Mouse (Mus musculus) thymus, adult 18-20 months (tissue): ENCODE results near the gene Homer1.

Experiments used
- DNase-seq, 2 experiments: peaks; one replicate each; pipeline ENCODE4 v3.0.0; 2022; ENCODE audit warnings: mixed read lengths in 2 of 2

Gene Homer1

DNA sequence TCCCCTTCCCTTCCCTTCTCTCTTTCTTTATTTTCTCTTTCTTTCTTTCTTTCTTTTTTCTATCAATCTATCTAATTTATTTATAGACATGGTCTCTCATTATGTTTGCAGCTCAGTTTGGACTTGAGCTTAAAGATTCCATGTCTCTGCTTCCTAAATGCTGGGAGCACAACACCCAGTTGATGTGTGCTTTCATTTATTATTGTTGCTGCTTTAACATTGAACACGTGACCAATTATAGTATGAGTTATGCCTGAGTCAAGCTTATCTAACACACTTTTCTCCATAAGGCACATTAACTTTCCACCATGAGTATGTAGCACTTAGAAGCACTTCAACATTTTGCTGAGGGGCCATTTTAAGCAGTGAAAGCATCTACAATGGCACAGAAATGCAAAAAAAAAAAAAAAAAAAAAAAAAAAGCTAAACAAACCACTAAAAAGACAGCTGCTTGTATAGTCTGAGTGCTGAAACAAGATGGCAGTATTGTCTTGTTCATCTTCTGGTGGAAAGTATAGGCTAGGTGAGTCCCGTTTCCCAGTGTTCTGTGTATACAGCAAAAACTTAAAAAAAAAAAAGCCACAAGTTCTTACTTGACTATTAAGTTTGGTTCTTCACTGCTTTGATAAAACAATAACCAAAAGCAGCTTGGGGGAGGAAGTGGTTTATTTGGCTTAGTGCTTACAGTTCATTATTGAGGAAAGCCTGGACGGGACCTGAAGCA lies 41.3 kb downstream of the Homer1 start:
- DNase-seq, result no peak

DNA sequence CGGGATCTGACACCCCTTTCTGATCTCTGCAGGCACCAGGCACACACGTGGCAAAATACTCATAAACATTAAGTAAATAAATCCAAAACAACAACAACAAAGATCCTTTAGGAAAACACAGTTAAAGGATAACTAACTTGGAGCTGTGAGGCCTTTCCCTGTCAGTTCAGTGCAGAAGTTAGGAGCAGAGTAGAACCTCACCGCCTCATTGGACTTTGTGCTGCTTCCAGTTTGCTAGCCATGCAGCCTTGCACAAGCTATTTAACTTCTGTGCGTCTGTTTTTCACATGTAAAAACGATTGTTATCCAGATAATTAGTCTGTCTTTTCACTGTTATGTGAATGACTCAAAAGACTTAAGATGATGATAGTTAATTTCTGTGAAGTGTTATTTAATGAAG lies 43.2 kb downstream of the Homer1 start:
- DNase-seq, result no peak

DNA sequence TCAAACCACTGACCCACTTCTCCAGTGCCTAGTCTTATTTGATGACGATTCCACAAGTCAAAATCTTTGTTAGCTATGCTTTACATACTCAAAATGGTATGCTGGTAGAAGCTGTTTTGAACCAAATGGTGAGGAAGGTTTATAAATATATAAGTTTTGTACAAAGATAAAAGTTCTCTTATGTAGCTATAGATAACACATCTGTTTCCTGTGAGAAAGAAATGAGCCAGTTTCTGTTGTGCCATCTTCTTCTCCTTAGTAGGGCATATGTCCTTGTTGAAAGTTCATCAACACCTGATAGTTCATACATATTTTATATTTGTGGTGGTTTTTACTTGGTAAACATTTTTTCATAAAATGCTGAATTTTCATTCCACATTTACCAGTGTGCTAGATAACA lies 45.0 kb downstream of the Homer1 start:
- no peak for DNase-seq

DNA sequence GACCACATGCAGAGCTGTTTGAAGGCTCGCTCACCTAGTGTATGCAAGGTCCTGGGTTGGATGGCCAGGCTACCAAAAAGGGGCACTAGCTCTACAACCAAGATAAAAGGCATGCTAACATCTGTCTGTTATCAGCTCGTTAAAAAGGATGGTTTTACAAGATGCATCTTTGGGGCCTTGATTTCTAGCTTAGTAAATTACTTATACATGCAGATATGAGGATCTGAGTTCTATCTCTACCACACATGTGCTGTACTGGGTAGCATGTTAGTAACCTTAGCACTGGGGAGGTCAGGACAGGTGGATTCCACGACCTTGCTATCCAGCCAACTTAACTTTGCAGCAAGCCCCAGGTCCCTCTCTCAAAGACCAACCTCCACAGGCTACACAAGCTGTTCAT lies 46.4 kb downstream of the Homer1 start:
- no peak for DNase-seq

DNA sequence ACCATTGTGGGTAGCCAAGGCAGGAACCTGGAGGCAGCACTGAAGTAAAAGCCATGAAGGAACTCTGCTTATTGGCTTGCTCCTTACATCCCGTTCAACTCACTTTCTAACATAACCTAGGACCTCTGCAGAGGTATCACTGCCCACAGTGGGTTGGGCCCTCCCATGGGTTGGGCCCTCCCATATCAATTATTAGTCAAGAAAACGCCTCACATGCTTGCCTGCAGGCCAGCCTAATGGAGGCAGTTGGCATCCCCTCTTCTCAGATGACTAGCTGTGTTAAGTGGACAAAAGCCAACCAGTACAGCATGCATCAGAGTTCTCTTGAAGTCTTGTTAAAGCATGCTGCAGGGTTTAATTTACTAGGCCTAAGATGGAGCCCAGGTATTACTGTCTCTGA lies 52.6 kb downstream of the Homer1 start:
- DNase-seq, result no peak

DNA sequence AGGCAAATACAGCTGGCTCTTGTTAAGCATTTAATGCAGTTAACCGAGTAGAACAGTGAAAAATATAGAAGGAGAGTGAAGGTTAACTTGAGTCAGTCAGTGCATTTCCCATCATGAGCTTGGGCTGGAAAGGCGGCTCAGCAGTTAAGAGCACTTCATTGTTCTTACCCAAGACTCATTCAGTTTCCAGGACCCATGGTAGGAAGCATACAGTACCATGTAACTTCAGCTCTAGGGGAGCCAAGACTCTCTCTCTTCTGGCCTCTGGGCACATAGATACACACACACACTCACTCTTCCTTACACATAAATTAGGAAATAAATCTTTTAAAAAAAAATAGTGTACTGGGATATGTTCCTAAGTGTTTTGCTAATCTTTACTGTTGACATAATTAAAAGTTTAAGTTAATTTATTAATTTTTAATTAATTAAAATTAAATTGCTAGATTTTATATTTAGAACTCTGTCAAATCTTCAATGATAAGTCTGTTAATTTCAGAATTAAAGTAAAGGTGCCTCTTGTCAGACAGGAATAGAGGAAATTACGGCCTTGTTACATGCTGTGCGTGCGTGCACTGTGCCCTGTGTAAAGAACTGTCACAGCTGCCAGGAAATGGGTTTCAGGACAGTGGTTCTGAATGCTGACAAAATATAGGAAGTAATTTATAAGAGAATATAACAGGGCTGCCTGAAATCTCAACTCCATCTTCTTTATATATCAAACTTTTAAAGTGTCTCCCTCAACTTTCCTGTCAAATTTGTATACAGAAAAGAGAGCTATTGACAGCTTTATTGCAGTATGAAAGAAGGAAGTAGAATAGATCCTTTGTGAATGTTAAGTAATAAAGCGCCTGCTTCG lies 55.2 kb downstream of the Homer1 start:
- DNase-seq, result no peak

DNA sequence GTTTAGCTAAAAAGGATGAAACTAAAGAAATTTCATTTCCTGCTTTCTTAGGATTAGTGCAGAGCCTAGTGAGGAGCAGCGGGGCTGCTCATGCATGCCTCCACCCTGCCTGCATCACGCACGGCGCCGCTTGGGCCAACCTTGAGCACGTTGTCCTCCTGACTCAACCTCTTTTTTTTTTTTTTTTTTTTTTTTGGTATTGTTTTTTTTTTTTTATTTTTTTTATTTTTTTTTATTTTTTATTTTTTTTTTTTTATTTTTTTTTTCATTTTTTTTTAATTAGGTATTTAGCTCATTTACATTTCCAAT lies 55.8 kb downstream of the Homer1 start:
- no peak for DNase-seq

DNA sequence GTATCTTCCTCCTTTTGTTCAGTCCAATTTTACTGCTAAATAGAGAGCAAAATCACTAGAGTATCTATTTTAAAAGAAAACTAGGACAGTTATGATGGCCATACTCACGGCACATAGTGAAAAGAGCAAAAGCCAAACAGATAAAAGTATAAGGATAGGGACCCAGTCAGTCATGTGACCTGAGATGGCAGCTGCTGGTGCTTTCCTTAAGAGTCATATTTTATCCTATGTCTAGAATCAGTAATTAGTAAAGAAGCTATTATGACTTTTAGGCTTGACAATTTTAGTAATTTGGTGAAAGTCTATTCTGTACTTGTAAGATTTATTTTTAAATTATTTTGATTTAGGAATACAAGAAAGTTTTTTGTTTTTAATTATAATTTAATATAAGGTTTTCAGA lies 59.1 kb downstream of the Homer1 start:
- no peak for DNase-seq

DNA sequence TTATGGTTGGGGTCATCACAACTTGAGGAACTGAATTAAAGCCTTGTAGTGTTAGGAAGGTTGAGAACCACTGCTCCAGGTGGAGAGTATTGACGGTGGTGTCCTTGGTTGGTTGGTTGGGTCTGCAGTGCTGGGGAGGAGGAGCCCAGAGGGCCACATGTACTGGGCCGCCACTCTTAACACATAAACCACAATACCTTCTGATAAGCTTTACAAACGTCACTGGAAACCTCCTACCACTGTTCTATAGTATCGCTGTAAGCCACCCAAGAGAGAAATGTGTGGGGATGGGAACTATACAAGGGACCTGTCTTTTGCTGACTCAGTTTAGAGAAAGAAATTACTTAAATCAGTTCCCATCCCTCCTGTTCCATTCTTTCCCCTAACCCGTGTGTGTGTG lies 68.1 kb downstream of the Homer1 start:
- no peak for DNase-seq

DNA sequence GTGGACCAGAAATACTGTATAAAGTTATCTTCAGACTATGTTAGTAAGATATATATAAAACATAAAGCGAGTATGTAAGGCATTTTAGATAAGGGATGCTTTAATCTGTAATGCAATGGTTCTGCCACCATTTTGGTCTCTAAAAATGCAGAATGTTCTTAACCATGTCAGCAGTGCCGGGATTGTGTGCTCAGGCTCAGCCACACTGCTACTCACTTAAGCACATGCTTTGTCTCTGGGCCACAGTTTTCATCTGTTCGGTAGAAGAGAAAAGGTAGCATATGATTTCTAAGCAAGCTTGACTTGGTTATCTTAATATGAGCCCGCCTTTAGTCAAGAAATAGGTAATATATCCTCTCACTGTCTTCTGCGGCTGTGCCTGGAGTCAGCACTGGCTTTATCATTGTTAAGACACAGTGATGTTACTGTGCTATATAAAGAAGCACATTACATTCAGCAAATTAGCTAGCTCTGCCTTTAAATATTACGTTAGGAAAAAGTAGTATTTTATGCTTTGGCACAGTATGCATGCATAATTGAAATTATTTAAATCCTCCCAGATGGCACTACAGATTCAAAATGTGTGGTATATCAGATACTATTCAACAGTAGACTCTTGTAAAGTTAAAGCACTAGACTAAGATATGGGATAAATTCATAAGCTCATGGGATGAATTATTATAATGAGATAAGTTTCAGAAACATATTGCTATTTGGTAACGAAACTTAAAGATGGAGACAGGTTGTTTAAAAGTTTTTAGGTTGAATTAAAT lies 69.6 kb downstream of the Homer1 start:
- no peak for DNase-seq

DNA sequence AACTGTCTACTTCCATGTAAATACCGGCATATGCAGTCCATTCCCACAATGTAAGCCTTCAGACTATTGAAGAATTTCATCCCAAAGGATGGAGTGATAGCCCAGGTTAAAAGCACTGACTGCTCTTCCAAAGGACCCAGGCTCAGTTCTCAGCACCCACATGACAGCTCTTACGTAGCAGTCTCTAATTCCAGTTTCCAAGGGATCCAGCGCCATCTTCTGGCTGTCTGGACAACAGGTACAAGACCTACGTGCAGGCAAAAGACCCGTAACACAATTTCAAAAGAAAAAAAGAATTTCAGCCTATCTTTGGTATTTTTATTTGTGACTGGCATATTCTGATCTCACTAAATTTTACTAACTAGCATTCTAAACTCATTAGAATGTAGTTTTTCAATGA lies 75.0 kb downstream of the Homer1 start:
- no peak for DNase-seq

DNA sequence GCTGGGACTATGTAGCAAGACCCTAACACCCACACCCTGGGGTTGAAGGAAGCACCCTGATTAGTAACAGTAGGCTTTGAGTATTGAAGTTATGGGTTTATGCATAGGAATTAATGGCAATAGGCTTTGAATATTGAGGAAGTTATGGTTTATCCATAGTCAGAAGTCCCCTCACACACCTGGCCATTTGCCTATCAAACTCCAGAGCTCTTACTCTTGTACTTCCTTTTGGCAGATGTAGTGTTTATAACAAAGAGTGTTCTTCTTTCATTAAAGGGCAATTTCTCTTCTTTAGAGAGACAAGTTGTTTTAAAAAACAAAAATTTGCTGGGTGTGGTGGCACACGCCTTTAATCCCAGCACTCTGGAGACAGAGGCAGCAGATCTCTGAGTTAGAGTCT lies 79.1 kb downstream of the Homer1 start:
- no peak for DNase-seq

DNA sequence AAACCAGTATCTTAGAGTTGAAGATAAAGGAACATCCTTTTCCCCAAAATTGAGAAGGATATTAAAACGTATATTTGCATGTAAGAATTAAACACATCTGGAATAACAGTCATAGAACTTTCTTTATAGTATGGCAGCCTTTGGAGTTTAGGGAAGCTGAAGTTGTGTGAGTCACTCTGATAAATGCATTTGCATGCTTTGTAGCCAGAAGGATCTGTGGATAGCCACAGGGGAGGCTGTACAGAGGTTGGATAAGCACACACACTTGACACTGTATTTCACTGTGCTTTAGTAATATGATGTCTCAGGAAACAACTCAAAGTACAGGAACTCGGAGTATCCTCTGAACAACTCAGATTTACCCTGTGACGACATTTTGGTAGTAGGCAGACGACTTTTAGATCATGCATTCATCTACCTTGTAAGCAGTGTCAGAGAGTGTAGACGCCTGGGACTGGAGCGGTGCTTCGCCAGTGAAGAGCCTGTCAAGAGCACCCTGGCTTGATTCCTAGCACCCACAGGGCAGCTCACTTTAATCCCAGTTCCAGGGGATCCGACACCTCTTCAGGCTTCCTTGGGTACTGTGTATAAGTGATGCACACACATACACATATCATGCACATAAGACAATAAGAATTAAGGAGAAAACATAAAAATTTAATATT lies 81.1 kb downstream of the Homer1 start:
- no peak for DNase-seq

DNA sequence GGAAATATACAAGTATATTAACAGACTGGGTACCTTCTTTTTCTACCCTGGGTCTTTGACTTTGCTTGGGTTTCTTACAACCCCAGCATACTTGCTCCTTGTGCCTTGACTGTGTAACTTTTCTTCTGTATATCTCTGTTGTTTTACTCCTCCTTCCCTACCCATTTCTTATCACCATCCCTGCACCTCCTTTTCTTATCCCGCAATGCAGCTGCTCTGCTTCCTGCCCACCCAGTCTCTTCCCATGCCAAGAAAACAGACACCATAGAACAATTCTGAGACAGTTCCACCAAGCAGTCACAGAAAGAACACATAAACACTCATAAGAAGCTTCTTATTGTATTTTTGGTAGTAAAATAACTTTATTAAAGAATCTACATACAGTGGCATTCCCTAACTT lies 81.9 kb downstream of the Homer1 start:
- no peak for DNase-seq

DNA sequence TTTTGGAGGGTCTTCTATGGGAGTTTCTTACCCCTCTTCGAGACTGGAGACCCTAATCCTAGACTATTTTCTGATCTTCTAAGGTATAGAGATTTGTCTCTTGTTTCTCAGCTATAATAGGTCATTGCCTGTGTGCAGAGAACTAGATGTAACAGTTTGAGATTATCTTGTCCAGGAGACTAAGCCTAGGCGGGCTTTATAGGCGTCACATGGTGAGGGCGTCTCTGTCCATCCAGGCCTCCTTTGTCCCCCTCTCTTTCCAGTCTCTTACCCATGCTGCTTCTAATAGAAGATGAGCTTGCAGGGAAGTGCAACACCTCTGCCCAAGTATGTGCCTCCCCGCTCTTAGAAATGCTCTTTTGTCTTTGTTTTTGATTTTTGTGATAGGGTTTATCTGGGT lies 83.7 kb downstream of the Homer1 start:
- no peak for DNase-seq

DNA sequence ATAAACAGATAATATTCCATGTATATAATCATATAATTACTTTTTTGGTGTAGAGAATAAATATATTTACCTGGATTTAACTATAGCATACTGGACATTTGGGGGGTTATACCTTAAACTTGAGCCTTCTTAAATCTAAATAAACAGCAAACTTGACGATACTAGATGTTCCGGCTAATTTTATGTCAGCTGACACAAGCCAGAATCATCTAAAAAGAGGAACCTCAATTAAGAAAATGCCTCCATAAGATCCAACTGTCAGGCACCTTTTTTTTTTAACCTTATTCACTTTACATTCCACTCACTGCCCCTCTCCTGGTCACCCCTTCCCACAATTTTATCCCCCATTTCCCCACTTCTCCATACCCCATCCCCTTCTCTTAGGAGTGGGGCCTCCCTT lies 84.2 kb downstream of the Homer1 start:
- no peak for DNase-seq

DNA sequence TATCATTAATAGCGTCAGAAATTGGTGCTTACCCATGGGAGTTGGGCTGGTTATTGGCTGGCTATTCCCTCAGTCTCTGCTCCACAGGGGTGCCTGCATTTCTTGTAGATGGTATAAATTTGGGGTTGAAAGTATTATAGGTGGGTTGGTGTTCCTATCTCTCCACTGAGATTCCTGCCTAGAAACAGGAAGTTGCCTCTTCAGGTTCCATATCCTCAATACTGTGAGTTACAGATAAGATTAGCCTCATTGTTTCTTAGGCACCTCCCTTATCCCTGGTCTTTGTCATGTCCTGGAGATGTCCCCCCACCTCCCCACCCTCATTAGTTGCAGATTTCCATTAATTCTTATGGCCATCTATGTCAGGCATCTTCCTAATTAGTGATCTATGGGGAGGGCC lies 85.0 kb downstream of the Homer1 start:
- DNase-seq, result no peak

DNA sequence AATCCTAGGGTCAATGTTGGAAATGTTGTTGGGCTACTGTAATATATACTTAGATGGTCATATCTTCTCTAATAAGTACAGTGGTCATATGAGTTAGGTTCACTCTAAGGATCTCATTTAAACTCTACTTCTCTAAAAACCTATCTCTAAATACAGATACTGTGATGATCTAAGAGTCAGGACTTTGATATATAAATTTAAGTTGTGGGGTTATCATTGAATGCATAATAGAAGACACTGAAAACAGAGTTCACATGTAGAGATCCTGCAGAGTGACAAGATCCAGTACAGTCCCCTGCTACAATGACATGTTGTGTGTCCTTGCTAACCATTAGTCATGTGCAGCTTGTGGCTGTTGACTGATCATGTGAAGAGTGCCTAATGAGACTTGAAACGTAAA lies 85.7 kb downstream of the Homer1 start:
- DNase-seq, result no peak

DNA sequence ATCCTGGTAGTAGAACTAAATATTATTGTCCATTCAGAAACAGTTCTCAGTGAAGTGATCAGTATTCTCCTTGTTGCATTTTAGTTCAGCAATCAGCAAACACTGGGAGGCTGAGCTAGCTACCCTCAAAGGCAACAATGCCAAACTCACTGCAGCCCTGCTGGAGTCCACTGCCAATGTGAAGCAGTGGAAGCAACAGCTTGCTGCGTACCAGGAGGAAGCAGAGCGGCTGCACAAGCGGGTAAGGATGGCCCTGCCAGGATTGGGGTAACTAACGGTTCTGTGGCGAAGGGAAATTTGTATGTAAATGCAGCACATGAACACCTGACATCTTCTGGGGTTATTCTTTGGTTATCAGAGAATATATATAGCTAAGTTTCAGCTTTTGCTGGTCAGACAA lies 88.0 kb downstream of the Homer1 start:
- no peak for DNase-seq

DNA sequence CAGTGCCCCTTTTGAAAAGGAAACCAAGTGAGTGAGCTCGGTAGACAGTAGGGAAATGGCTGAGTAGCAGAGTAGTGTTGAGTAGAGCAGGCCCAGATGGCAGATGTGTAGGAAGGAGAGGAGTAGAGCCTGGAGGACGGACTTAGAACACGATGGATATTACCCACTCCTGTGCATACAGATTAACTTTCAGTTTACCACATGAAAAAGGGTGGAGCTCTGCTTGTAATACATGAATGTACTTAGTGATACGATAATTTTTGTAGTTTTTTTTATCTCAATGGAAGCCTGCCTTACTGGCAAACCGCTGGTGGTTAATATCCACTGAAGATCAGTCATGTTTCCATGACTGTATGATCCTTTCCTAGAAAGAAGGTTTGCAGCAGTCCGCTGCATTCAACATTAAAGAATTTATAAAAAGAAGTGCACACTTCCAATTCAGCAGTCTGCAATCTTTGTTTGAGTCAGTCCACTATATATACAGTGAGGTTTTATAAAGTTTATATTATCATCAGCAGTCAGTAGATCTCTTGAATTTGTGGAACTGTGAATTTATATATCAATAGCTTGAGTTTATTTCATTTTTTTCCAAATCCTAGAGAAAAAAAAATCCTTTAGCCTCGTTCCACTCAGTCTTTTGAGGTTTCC lies 89.3 kb downstream of the Homer1 start:
- DNase-seq, result no peak

DNA sequence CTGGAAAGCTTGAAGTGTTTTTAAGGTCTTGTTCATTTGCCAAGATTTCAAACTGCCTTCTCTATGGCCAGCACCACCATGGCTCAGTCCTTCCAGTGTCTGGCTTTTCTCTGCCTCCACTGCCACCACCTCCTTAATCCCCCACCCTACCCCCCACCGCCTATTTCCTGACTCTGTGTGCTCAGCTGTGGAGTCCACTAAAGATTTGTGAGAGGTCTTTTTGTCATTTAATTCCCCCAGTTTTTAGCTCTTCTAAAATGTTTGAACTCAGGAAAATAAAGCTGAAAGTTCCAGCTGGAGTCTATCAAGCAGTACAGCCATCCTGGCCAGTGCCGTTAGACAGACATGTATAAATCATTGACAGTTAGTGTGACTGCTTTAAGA lies 89.8 kb downstream of the Homer1 start:
- no peak for DNase-seq

DNA sequence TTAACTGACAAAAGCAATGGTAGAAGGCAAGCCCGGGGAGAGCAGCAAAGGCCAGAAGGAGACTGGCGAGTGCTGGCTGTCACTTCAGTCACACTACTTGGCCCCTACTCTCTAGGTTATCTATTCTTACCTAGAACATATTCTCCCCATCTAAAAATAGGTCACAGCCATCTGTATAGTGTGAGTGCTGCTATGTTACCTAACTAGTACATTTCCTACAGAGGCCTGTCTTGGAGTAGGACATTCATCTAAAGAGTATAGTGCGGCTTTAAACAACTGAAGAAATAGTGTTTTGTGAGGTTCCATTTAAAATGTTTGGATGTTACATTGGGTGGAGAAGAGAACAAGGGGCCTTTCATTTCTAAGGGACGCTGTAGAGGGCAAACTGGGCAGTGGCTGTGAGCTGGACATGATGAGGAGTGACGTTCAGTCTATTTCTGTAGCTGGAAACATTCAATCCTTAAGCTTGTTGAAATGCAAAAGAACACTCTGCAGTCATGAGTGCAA lies 100.3 kb downstream of the Homer1 start:
- DNase-seq, result no peak

DNA sequence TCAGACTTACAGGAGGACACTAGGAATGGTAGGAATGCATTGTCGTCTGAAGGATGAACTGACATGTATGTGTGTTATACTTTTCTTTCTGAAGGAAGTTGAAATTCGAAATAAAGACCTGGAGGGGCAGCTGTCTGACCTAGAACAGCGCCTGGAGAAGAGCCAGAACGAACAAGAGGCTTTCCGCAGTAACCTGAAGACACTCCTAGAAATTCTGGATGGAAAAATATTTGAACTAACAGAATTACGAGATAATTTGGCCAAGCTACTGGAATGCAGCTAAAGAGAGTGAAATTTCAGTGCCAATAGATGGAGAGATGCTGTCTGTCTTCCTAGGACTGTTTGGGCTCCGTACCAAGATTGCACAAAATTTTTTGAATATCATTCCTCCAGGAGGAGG lies 102.5 kb downstream of the Homer1 start:
- no peak for DNase-seq
